ENCODE assay signal across 8 mouse cellular contexts in genomic region chr1:58358958-58359901, GRCm38 (mm10). TPM values are rescaled to one million over a fixed set of nuclear protein-coding genes. Genes with fewer than 3 reads are reported as not detected.
DNase-seq lines count a peak whose midpoint lies in the region; ATAC-seq and TF ChIP-seq lines count a peak whose summit lies in the region.

No protein-coding gene starts in this region.

- H3K9ac ChIP-seq in midbrain, postnatal 0 days (replicated peaks; ENCODE audit: low read length, poor library complexity, severe bottlenecking): no peak overlapping the region
- H3K9ac ChIP-seq in midbrain, embryonic 11.5 days (ENCODE audit: low read length): no peak overlapping the region
- H3K9ac ChIP-seq in intestine, embryonic 15.5 days: no peak overlapping the region
- H3K9ac ChIP-seq in liver, postnatal 0 days (replicated peaks): no peak overlapping the region

- H3K36me3 ChIP-seq in midbrain, postnatal 0 days (ENCODE audit: insufficient read depth, low read length): no peaks in the 10 kb centered on the region
- H3K36me3 ChIP-seq in midbrain, embryonic 11.5 days (ENCODE audit: control insufficient read depth, insufficient read depth, low read length): no peaks in the 10 kb centered on the region
- no peaks in the 10 kb centered on the region for H3K36me3 ChIP-seq in intestine, embryonic 15.5 days
- no peaks in the 10 kb centered on the region for H3K36me3 ChIP-seq in liver, postnatal 0 days (replicated peaks; ENCODE audit: insufficient read depth, low read length)

- no peaks in the 10 kb centered on the region for H3K27me3 ChIP-seq in midbrain, postnatal 0 days (ENCODE audit: insufficient read depth, low read length)
- H3K27me3 ChIP-seq in midbrain, embryonic 11.5 days (ENCODE audit: control insufficient read depth, insufficient read depth, low read length): no peaks in the 10 kb centered on the region
- no peaks in the 10 kb centered on the region for H3K27me3 ChIP-seq in intestine, embryonic 15.5 days (replicated peaks)
- H3K27me3 ChIP-seq in liver, postnatal 0 days (ENCODE audit: insufficient read depth, low read length): no peaks in the 10 kb centered on the region

- no peak overlapping the region for H3K4me2 ChIP-seq in midbrain, postnatal 0 days (ENCODE audit: low read depth, low read length, poor library complexity, severe bottlenecking)
- no peak overlapping the region for H3K4me2 ChIP-seq in midbrain, embryonic 11.5 days
- H3K4me2 ChIP-seq in intestine, embryonic 15.5 days (replicated peaks): no peak overlapping the region
- no peak overlapping the region for H3K4me2 ChIP-seq in liver, postnatal 0 days (ENCODE audit: low read depth, low read length)

- ATAC-seq in midbrain, postnatal 0 days (ENCODE audit: low FRiP score): no peak
- ATAC-seq in midbrain, embryonic 11.5 days (ENCODE audit: low FRiP score): no peak
- ATAC-seq in intestine, embryonic 15.5 days: peak; percentile 79
- no peak for ATAC-seq in activated CD4-positive, CD25-positive, alpha-beta regulatory T cell, adult 4 months
- no peak for ATAC-seq in liver, postnatal 0 days

- H3K27ac ChIP-seq in midbrain, postnatal 0 days (ENCODE audit: low read depth, low read length): no peak overlapping the region
- no peak overlapping the region for H3K27ac ChIP-seq in midbrain, embryonic 11.5 days (ENCODE audit: low read depth, low read length)
- peak overlapping the region; percentile 22; the same call in 1 of the 2 replicates for H3K27ac ChIP-seq in intestine, embryonic 15.5 days
- H3K27ac ChIP-seq in liver, postnatal 0 days (ENCODE audit: low read depth): no peak overlapping the region

- H3K9me3 ChIP-seq in midbrain, postnatal 0 days (ENCODE audit: low read length): no peaks in the 10 kb centered on the region
- no peaks in the 10 kb centered on the region for H3K9me3 ChIP-seq in midbrain, embryonic 11.5 days (ENCODE audit: control insufficient read depth, low read length)
- no peaks in the 10 kb centered on the region for H3K9me3 ChIP-seq in intestine, embryonic 15.5 days
- no peaks in the 10 kb centered on the region for H3K9me3 ChIP-seq in liver, postnatal 0 days (ENCODE audit: low read length)

- H3K4me3 ChIP-seq in midbrain, postnatal 0 days (ENCODE audit: low read depth, low read length): no peak overlapping the region
- no peak overlapping the region for H3K4me3 ChIP-seq in midbrain, embryonic 11.5 days (ENCODE audit: low read depth, low read length)
- H3K4me3 ChIP-seq in intestine, embryonic 15.5 days (replicated peaks): no peak overlapping the region
- no peak overlapping the region for H3K4me3 ChIP-seq in liver, postnatal 0 days (ENCODE audit: low read depth, low read length)

- TF ChIP-seq EP300 in liver, postnatal 0 days (IDR thresholded peaks at IDR 0.05; ENCODE audit: low read depth): no peak

- TF ChIP-seq CTCF in midbrain, postnatal 0 days (IDR thresholded peaks at IDR 0.05): no peak
- TF ChIP-seq CTCF in liver, postnatal 0 days (IDR thresholded peaks at IDR 0.05; ENCODE audit: low read depth): no peak

- DNase-seq in midbrain, postnatal 0 days (ENCODE audit: low spot score): peak; percentile 14
- no peak for DNase-seq in midbrain, embryonic 11.5 days (ENCODE audit: low spot score, missing footprints)
- DNase-seq in fibroblast of lung, adult 2 months (ENCODE audit: low read depth): peak; percentile 95
- DNase-seq in lung, postnatal 36 days: peak; percentile 37
- DNase-seq in liver, postnatal 0 days: no peak
- DNase-seq in spleen, adult 12 weeks (ENCODE audit: low spot score): no peak

- WGBS in midbrain, postnatal 0 days: 87% methylated on average over 19 of the region's 19 CpGs
- WGBS in midbrain, embryonic 11.5 days: 89% methylated on average over 19 of the region's 19 CpGs
- WGBS in intestine, embryonic 15.5 days: 67% methylated on average over 19 of the region's 19 CpGs
- WGBS in liver, postnatal 0 days (ENCODE audit: insufficient replicate concordance): 74% methylated on average over 19 of the region's 19 CpGs

- H3K4me1 ChIP-seq in midbrain, postnatal 0 days (ENCODE audit: insufficient read depth, low read length): no peaks in the 10 kb centered on the region
- no peaks in the 10 kb centered on the region for H3K4me1 ChIP-seq in midbrain, embryonic 11.5 days (ENCODE audit: control insufficient read depth, insufficient read depth, low read length)
- 0 out of 2 replicates have a peak, but pooled peaks cover 5% of the 10 kb centered on the region for H3K4me1 ChIP-seq in intestine, embryonic 15.5 days (replicated peaks)
- H3K4me1 ChIP-seq in liver, postnatal 0 days (ENCODE audit: insufficient read depth): no peaks in the 10 kb centered on the region; the same call in 1 of the 2 replicates

RNA-seq across cellular contexts. Expression of gene Bzw1, which starts 33.5 kb away (rescaled TPM):
- 251 and 312 TPM in 2 replicates for total RNA-seq in midbrain, postnatal 0 days (2014; rRNA removed)
- 325 and 364 TPM in 2 replicates for polyA plus RNA-seq in midbrain, postnatal 0 days (2015; fragmentation: Nextera tagmentation; extraction: Ambion mirVana)
- polyA plus RNA-seq in midbrain, embryonic 11.5 days (2014; fragmentation: Nextera tagmentation; extraction: Ambion mirVana): 587 and 613 TPM in 2 replicates
- polyA plus RNA-seq in intestine, embryonic 15.5 days (2015; fragmentation: Nextera tagmentation; extraction: Ambion mirVana): 294 and 358 TPM in 2 replicates
- 100 to 1,000 TPM; 406 to 458 TPM for polyA plus RNA-seq in activated CD4-positive, CD25-positive, alpha-beta regulatory T cell, adult 4 months (2017; shearing (Covaris generic))
- polyA plus RNA-seq in liver, postnatal 0 days (2015; fragmentation: Nextera tagmentation; extraction: Ambion mirVana): 118 and 128 TPM in 2 replicates

Comparison
In these comparisons a context has a peak if more than half of its experiments do, and no peak if none do; other contexts are left out.
1. DNase-seq: peak in midbrain, postnatal 0 days (single experiment), fibroblast of lung, adult 2 months (single experiment) and lung, postnatal 36 days (single experiment); none in midbrain, embryonic 11.5 days (single experiment), liver, postnatal 0 days (single experiment) and spleen, adult 12 weeks (single experiment).